Mouse (Mus musculus) MEL (cell line): ENCODE data around the gene Kif5c. TPM values are rescaled to one million over a fixed set of nuclear protein-coding genes. Genes with fewer than 3 reads are reported as not detected.

Source experiments
- DNase-seq: peaks from one replicate; pipeline ENCODE4 v3.0.0; 2011; ENCODE audit warnings: low read depth, low spot score
- H3K27ac ChIP-seq: 2 replicates; pipeline ENCODE4 v1.5.1; 2012; ENCODE audit warnings: low read depth, mild to moderate bottlenecking, control low read depth, low read length, moderate library complexity; ENCODE audit not compliant: control insufficient read depth
- H3K27me3 ChIP-seq, 2 experiments: fragments of 150-350 bp in 1 of 2; sonication (generic) in 1 of 2; 2 replicates each; pipeline ENCODE4 v1.6.1; 2012; ENCODE audit warnings: low read length in 2 of 2, mild to moderate bottlenecking in 2 of 2, improper control_type of control experiment in 1 of 2, moderate library complexity in 1 of 2; ENCODE audit not compliant: insufficient read depth in 2 of 2, control insufficient read depth in 1 of 2
- H3K36me3 ChIP-seq, 2 experiments: 2 replicates each; pipeline ENCODE4 v1.6.1; 2012 to 2014; ENCODE audit warnings: low read length in 2 of 2, improper control_type of control experiment in 1 of 2, inconsistent platforms in 1 of 2, mild to moderate bottlenecking in 1 of 2; ENCODE audit not compliant: insufficient read depth in 2 of 2, control insufficient read depth in 1 of 2
- H3K4me1 ChIP-seq, 2 experiments: fragments of 150-350 bp in 1 of 2; sonication (generic) in 1 of 2; 2 replicates each; pipeline ENCODE4 v1.6.1; 2012; ENCODE audit warnings: low read length in 2 of 2, improper control_type of control experiment in 1 of 2, mild to moderate bottlenecking in 1 of 2; ENCODE audit not compliant: insufficient read depth in 2 of 2, control insufficient read depth in 1 of 2
- H3K4me3 ChIP-seq, 2 experiments: fragments of 150-350 bp in 1 of 2; sonication (generic) in 1 of 2; 2 replicates each; pipeline ENCODE4 v1.5.1; 2012; ENCODE audit warnings: low read depth in 2 of 2, low read length in 2 of 2, mild to moderate bottlenecking in 2 of 2, moderate library complexity in 2 of 2, control low read depth in 1 of 2, improper control_type of control experiment in 1 of 2; ENCODE audit not compliant: control insufficient read depth in 1 of 2, insufficient read depth in 1 of 2
- H3K79me2 ChIP-seq: 2 replicates; pipeline ENCODE4 v1.6.1; 2012; ENCODE audit warnings: mild to moderate bottlenecking, low read length, moderate library complexity; ENCODE audit not compliant: control insufficient read depth, poor library complexity, insufficient read depth
- H3K9ac ChIP-seq: 2 replicates; pipeline ENCODE4 v1.6.1; 2012; ENCODE audit warnings: low read depth, mild to moderate bottlenecking, control low read depth, low read length, moderate library complexity; ENCODE audit not compliant: control insufficient read depth, poor library complexity, severe bottlenecking
- H3K9me3 ChIP-seq: fragments of 150-350 bp; sonication (generic); replicated peaks from 2 replicates; pipeline ENCODE4 v1.6.1; 2012; ENCODE audit warnings: mild to moderate bottlenecking, low read length, improper control_type of control experiment, moderate library complexity; ENCODE audit not compliant: insufficient read depth
- BHLHE40 ChIP-seq: IDR thresholded peaks from 2 replicates; pipeline ENCODE4 v1.6.1; 2012; ENCODE audit warnings: low read depth, mild to moderate bottlenecking, inconsistent platforms, low read length, improper control_type of control experiment, borderline replicate concordance
- CHD2 ChIP-seq: IDR thresholded peaks from 2 replicates; pipeline ENCODE4 v1.6.1; 2011; ENCODE audit warnings: low read length, improper control_type of control experiment
- CTCF ChIP-seq, 3 experiments: IDR thresholded peaks in 2 of 3; conservative IDR thresholded peaks in 1 of 3; 2 replicates each; pipeline ENCODE4 v1.5.1; 2011 to 2012; ENCODE audit warnings: low read length in 3 of 3, low read depth in 2 of 3, mild to moderate bottlenecking in 2 of 3, improper control_type of control experiment in 1 of 3, inconsistent platforms in 1 of 3, mixed read lengths in 1 of 3, moderate library complexity in 1 of 3; ENCODE audit not compliant: control insufficient read depth in 1 of 3, insufficient read depth in 1 of 3, poor library complexity in 1 of 3, severe bottlenecking in 1 of 3
- E2F4 ChIP-seq: IDR thresholded peaks from 2 replicates; pipeline ENCODE4 v1.6.1; 2011; ENCODE audit warnings: low read depth, low read length, improper control_type of control experiment, borderline replicate concordance
- EP300 ChIP-seq, 2 experiments: IDR thresholded peaks; 2 replicates each; pipeline ENCODE4 v1.6.1; 2011; ENCODE audit warnings: improper control_type of control experiment in 2 of 2, low read length in 2 of 2, low read depth in 1 of 2, mild to moderate bottlenecking in 1 of 2
- ETS1 ChIP-seq: IDR thresholded peaks from 2 replicates; pipeline ENCODE4 v1.6.1; 2012; ENCODE audit warnings: low read depth, mild to moderate bottlenecking, inconsistent platforms, low read length, improper control_type of control experiment, moderate library complexity
- GABPA ChIP-seq: IDR thresholded peaks from 2 replicates; pipeline ENCODE4 v1.6.1; 2012; ENCODE audit warnings: low read depth, mild to moderate bottlenecking, inconsistent platforms, low read length, improper control_type of control experiment, moderate library complexity
- JUND ChIP-seq: IDR thresholded peaks from 2 replicates; pipeline ENCODE4 v1.6.1; 2011; ENCODE audit warnings: low read depth, mild to moderate bottlenecking, improper control_type of control experiment, low read length
- MAFK ChIP-seq: IDR thresholded peaks from 2 replicates; pipeline ENCODE4 v1.6.1; 2011; ENCODE audit warnings: low read depth, mild to moderate bottlenecking, low read length, improper control_type of control experiment, borderline replicate concordance
- MEF2A ChIP-seq: IDR thresholded peaks from 2 replicates; pipeline ENCODE4 v1.6.1; 2014; ENCODE audit warnings: low read depth, mild to moderate bottlenecking, inconsistent platforms, low read length, improper control_type of control experiment; ENCODE audit not compliant: poor library complexity, insufficient replicate concordance, severe bottlenecking; ENCODE audit errors: extremely low read depth
- MYC ChIP-seq: IDR thresholded peaks from 2 replicates; pipeline ENCODE4 v1.6.1; 2011; ENCODE audit warnings: low read depth, mild to moderate bottlenecking, low read length, improper control_type of control experiment, moderate library complexity
- NELFE ChIP-seq: IDR thresholded peaks from 2 replicates; pipeline ENCODE4 v1.6.1; 2011; ENCODE audit warnings: low read depth, low read length, improper control_type of control experiment
- POLR2A ChIP-seq, 2 experiments: IDR thresholded peaks; 2 replicates each; pipeline ENCODE4 v1.6.1; 2011 to 2012; ENCODE audit warnings: low read length in 2 of 2, mild to moderate bottlenecking in 2 of 2, control low read depth in 1 of 2, improper control_type of control experiment in 1 of 2, low read depth in 1 of 2, moderate library complexity in 1 of 2; ENCODE audit not compliant: control insufficient read depth in 1 of 2, insufficient read depth in 1 of 2, poor library complexity in 1 of 2
- POLR2AphosphoS2 ChIP-seq: IDR thresholded peaks from 2 replicates; pipeline ENCODE4 v1.6.1; 2011; ENCODE audit warnings: low read length, improper control_type of control experiment
- RCOR1 ChIP-seq: IDR thresholded peaks from 2 replicates; pipeline ENCODE4 v1.6.1; 2012; ENCODE audit warnings: low read depth, mild to moderate bottlenecking, inconsistent platforms, low read length, improper control_type of control experiment
- SIN3A ChIP-seq: IDR thresholded peaks from 2 replicates; pipeline ENCODE4 v1.6.1; 2012; ENCODE audit warnings: low read length, improper control_type of control experiment, inconsistent platforms
- TAL1 ChIP-seq: IDR thresholded peaks from 2 replicates; pipeline ENCODE4 v1.6.1; 2012; ENCODE audit warnings: mild to moderate bottlenecking, inconsistent platforms, low read length, moderate library complexity, mixed read lengths
- TCF12 ChIP-seq: IDR thresholded peaks from 2 replicates; pipeline ENCODE4 v1.6.1; 2014; ENCODE audit warnings: low read depth, mild to moderate bottlenecking, inconsistent platforms, low read length, improper control_type of control experiment, moderate library complexity
- UBTF ChIP-seq: IDR thresholded peaks from 2 replicates; pipeline ENCODE4 v1.6.1; 2012; ENCODE audit warnings: low read depth, mild to moderate bottlenecking, inconsistent platforms, low read length, improper control_type of control experiment, moderate library complexity, borderline replicate concordance; ENCODE audit not compliant: insufficient read depth
- USF1 ChIP-seq: IDR thresholded peaks from 2 replicates; pipeline ENCODE4 v1.6.1; 2014; ENCODE audit warnings: low read depth, mild to moderate bottlenecking, inconsistent platforms, low read length, improper control_type of control experiment, moderate library complexity
- USF2 ChIP-seq, 2 experiments: IDR thresholded peaks; 2 replicates each; pipeline ENCODE4 v1.6.1; 2011 to 2012; ENCODE audit warnings: improper control_type of control experiment in 2 of 2, low read length in 2 of 2, borderline replicate concordance in 1 of 2, inconsistent platforms in 1 of 2, low read depth in 1 of 2, mild to moderate bottlenecking in 1 of 2; ENCODE audit not compliant: insufficient read depth in 1 of 2
- ZNF384 ChIP-seq: IDR thresholded peaks from 2 replicates; pipeline ENCODE4 v1.6.1; 2012; ENCODE audit warnings: low read depth, mild to moderate bottlenecking, inconsistent platforms, low read length, improper control_type of control experiment
- polyA plus RNA-seq, 2 experiments: library from polyadenylated mRNA; stranded (reverse) in 1 of 2; unstranded in 1 of 2; fragments of >175 nt in 1 of 2; fragments of >200 nt in 1 of 2; gene quantifications; 2 replicates each; pipeline versions ENCODE4 v1.2.1 to v1.2.4; 2012; ENCODE audit warnings: low replicate concordance in 2 of 2, low read depth in 1 of 2; ENCODE audit not compliant: insufficient read length in 2 of 2, insufficient read depth in 1 of 2, missing spikeins in 1 of 2
- total RNA-seq: library from RNA; depleted of rRNA; stranded (reverse); fragments of 300-350 nt; gene quantifications from 2 replicates; pipeline ENCODE4 v1.2.3, GENCODE M21; 2012

The Kif5c gene
- total and polyA plus RNA-seq, 3 experiments = 0.26 to 0.39 TPM; not detected in 1

DNA sequence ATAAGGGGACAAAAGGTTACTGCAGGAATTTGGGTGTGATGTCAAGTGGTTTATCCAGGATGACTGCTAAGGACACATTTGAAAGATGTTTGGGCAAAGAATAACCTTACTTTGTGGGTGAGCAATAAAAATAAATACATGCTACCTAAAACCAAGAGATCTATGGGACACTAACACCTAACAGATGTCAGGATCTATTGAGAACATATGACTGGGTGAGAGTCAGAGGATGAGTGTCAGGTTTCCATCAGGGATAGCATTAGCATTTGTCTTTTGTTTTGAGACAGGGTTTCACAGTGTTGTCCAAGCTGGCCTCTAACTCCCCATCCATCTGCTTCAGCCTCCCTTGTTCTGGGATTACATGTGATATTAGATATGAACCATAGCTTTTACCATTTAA lies 26.2 kb upstream of the Kif5c start:
- Histone ChIP-seq H3K27me3 (no peaks in the 10 kb centered on the region; a peak in 2 of 4 replicates), H3K4me3 (no peak overlapping the region), H3K9ac (no peak overlapping the region), H3K4me1 (no peaks in the 10 kb centered on the region), H3K9me3 (no peaks in the 10 kb centered on the region), H3K36me3 (no peaks in the 10 kb centered on the region), H3K27ac (no peak overlapping the region), H3K79me2 (no peaks in the 10 kb centered on the region)
- DNase-seq = no peak
- TF ChIP-seq TCF12 (no peak), BHLHE40 (no peak), E2F4 (no peak), NELFE (no peak), EP300 (IDR thresholded peaks at IDR 0.05; ENCODE audit: low read depth in 1 of 2, low read length in 2 of 2) (no peak), GABPA (no peak), POLR2AphosphoS2 (no peak), MEF2A (no peak), MAFK (no peak), USF2 (IDR thresholded peaks at IDR 0.05; ENCODE audit: borderline replicate concordance in 1 of 2, insufficient read depth in 1 of 2, low read depth in 1 of 2, low read length in 2 of 2) (no peak), RCOR1 (no peak)

DNA sequence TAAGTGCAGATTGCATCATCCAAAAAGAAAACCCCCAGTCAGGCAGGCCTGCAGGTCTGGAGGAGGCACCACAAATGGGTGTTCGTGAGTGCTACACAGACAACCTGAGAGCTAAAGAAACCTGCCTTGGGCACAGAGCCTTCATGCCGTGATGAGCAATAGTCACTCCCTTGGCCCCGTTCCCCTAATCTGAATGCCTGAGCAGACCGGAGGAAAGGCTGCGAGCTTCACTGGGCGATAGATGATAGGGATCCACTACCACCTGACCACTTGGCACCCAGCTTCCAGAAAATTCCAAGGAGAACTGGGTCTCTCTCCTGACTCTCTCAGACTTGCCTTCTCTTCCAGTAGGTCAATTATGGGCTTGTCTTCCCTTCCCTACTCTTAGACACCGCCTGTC lies 24.2 kb upstream of the Kif5c start:
- Histone ChIP-seq H3K27me3 (no peaks in the 10 kb centered on the region; a peak in 2 of 4 replicates), H3K36me3 (no peaks in the 10 kb centered on the region), H3K79me2 (no peaks in the 10 kb centered on the region), H3K9ac (no peak overlapping the region), H3K4me3 (no peak overlapping the region), H3K4me1 (no peaks in the 10 kb centered on the region), H3K9me3 (no peaks in the 10 kb centered on the region), H3K27ac (no peak overlapping the region)
- TF ChIP-seq USF1 = no peak
- TF ChIP-seq SIN3A = no peak
- DNase-seq = no peak

DNA sequence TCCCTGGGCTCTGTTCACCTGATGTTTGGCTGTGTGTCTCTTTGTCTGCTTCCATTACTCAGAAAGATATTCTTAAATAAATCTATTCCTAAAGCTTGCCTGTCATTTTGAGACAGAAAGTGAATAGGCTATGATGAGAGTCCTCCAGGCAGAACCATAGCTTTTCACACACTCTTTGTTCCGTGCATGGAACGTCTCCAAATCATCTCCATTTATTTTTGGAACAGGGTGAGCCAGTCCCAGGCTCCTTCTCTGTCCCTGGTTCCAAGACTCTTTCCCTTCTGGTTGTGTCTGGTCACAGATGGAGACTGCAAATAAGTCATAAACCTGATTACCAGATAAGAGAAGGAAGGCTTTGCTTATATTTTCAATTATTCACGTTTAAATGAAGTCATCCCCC lies 22.8 kb upstream of the Kif5c start:
- no peaks in the 10 kb centered on the region for H3K79me2 ChIP-seq
- no peaks in the 10 kb centered on the region; a peak in 2 of 4 replicates for H3K27me3 ChIP-seq
- no peaks in the 10 kb centered on the region for H3K4me1 ChIP-seq
- H3K36me3 ChIP-seq = no peaks in the 10 kb centered on the region
- H3K9me3 ChIP-seq = no peaks in the 10 kb centered on the region
- no peak for TF ChIP-seq POLR2A (IDR thresholded peaks at IDR 0.05; ENCODE audit: control insufficient read depth in 1 of 2, insufficient read depth in 1 of 2, low read depth in 1 of 2, low read length in 2 of 2, poor library complexity in 1 of 2)
- no peak for TF ChIP-seq MYC
- no peak for TF ChIP-seq CTCF (IDR thresholded peaks at IDR 0.05 in 2 of 3, conservative IDR thresholded peaks at IDR 0.05 in 1 of 3; ENCODE audit: control insufficient read depth in 1 of 3, insufficient read depth in 1 of 3, low read depth in 2 of 3, low read length in 3 of 3, poor library complexity in 1 of 3, severe bottlenecking in 1 of 3)
- TF ChIP-seq EP300 (IDR thresholded peaks at IDR 0.05; ENCODE audit: low read depth in 1 of 2, low read length in 2 of 2) = no peak
- TF ChIP-seq NELFE = no peak
- no peak for TF ChIP-seq JUND
- TF ChIP-seq TAL1 = no peak
- TF ChIP-seq UBTF = no peak
- TF ChIP-seq ZNF384 = no peak
- TF ChIP-seq TCF12 = no peak
- no peak for TF ChIP-seq ETS1
- no peak for TF ChIP-seq CHD2
- H3K27ac ChIP-seq = no peak overlapping the region
- no peak overlapping the region for H3K9ac ChIP-seq
- H3K4me3 ChIP-seq = no peak overlapping the region
- DNase-seq = no peak
